Mouse (Mus musculus) neural tube, embryonic 15.5 days (tissue): ENCODE results near the gene Osbpl11. TPM values are rescaled to one million over a fixed set of nuclear protein-coding genes. Genes with fewer than 3 reads are reported as not detected.
A peak's percentile ranks its signal among the peaks of the same experiment; 100 is the strongest.

Source experiments
- ATAC-seq: fragments of 200-750 bp; cut with Nextera tagmentation; 2 replicates; pipeline ENCODE4 v1.8.0; 2017; ENCODE audit warnings: mild to moderate bottlenecking, moderate TSS enrichment, moderate library complexity; ENCODE audit not compliant: low FRiP score
- H3K27ac ChIP-seq: fragments of 300-500 bp; sonication (generic); replicated peaks from 2 replicates; pipeline ENCODE4 v1.5.1; 2015; ENCODE audit warnings: mild to moderate bottlenecking, inconsistent platforms
- H3K27me3 ChIP-seq: fragments of 300-500 bp; sonication (generic); replicated peaks from 2 replicates; pipeline ENCODE4 v1.6.1; 2015; ENCODE audit warnings: inconsistent platforms
- H3K36me3 ChIP-seq: fragments of 300-500 bp; sonication (generic); 2 replicates; pipeline ENCODE4 v1.6.1; 2015; ENCODE audit warnings: inconsistent platforms
- H3K4me1 ChIP-seq: fragments of 300-500 bp; sonication (generic); 2 replicates; pipeline ENCODE4 v1.6.1; 2015; ENCODE audit warnings: inconsistent platforms
- H3K4me2 ChIP-seq: fragments of 300-500 bp; sonication (generic); 2 replicates; pipeline ENCODE4 v1.6.1; 2015; ENCODE audit warnings: inconsistent platforms, mild to moderate bottlenecking, moderate library complexity
- H3K4me3 ChIP-seq: fragments of 300-500 bp; sonication (generic); replicated peaks from 2 replicates; pipeline ENCODE4 v1.5.1; 2015; ENCODE audit warnings: mild to moderate bottlenecking, inconsistent platforms
- H3K9ac ChIP-seq: fragments of 300-500 bp; sonication (generic); replicated peaks from 2 replicates; pipeline ENCODE4 v1.6.1; 2015; ENCODE audit warnings: mild to moderate bottlenecking, inconsistent platforms
- H3K9me3 ChIP-seq: fragments of 300-500 bp; sonication (generic); replicated peaks from 2 replicates; pipeline ENCODE4 v1.6.1; 2016; ENCODE audit warnings: inconsistent platforms
- WGBS: fragments of 180-500 bp; shearing (Covaris S2); methylation state at CpG from one replicate; pipeline ENCODE4 v1.1.7; 2015; ENCODE audit warnings: mixed read lengths; 5-methylcytosine and 5-hydroxymethylcytosine counted together
- polyA plus RNA-seq: library from polyadenylated mRNA; unstranded; fragments of >200 nt; fragmentation: Nextera tagmentation; extraction: Ambion mirVana; gene quantifications from 2 replicates; pipeline ENCODE4 v1.2.1, GENCODE M21; 2015

Osbpl11 gene
- polyA plus RNA-seq, 1 experiment from 2014 or later, result 16.2 TPM

- Histone ChIP-seq H3K9ac (no peak overlapping the region), H3K27me3 (no peaks in the 10 kb centered on the region), H3K9me3 (no peaks in the 10 kb centered on the region), H3K4me3 (no peak overlapping the region), H3K27ac (no peak overlapping the region), H3K36me3 (peaks cover 19% of the 10 kb centered on the region), H3K4me2 (no peak overlapping the region), H3K4me1 (peaks cover 8% of the 10 kb centered on the region)
- ATAC-seq, result no peak
- 74% methylated on average over 2 of the region's 2 CpGs for WGBS
These were observed 62.1 kb downstream of the Osbpl11 start for GRCm38 (mm10) chr16:33247006-33247405.

DNA sequence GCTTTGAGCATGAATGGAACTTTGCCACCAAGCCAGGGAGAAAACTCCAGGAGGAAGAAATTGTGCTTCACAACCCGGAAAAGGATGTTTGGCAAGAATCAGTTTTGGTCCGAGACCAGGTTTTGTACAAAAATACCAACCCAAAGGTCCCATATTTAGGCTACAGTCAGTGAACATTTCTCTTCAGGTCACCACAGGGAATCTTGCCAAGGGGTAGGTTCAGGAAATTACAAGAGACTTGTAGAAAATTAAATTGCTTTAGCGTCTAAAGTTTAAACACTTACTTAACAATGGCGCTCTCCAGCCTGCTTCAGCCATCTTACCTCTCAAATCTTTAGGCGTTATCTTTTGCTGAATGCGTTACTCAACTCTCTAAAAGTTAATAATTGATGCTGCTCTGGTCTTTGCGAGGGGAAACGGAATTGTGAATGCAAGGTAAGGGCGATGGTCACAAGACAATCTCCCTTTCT, 65.8 kb downstream of the Osbpl11 start:
- Histone ChIP-seq H3K36me3 (no peaks in the 10 kb centered on the region), H3K9me3 (no peaks in the 10 kb centered on the region), H3K9ac (peak overlapping the region; percentile 93), H3K4me2 (peak overlapping the region; percentile 65), H3K4me1 (peaks cover 24% of the 10 kb centered on the region), H3K27ac (peak overlapping the region; percentile 85), H3K4me3 (peak overlapping the region; percentile 95), H3K27me3 (no peaks in the 10 kb centered on the region)
- ATAC-seq, result no peak
- 16% methylated on average over 9 of the region's 9 CpGs for WGBS

DNA sequence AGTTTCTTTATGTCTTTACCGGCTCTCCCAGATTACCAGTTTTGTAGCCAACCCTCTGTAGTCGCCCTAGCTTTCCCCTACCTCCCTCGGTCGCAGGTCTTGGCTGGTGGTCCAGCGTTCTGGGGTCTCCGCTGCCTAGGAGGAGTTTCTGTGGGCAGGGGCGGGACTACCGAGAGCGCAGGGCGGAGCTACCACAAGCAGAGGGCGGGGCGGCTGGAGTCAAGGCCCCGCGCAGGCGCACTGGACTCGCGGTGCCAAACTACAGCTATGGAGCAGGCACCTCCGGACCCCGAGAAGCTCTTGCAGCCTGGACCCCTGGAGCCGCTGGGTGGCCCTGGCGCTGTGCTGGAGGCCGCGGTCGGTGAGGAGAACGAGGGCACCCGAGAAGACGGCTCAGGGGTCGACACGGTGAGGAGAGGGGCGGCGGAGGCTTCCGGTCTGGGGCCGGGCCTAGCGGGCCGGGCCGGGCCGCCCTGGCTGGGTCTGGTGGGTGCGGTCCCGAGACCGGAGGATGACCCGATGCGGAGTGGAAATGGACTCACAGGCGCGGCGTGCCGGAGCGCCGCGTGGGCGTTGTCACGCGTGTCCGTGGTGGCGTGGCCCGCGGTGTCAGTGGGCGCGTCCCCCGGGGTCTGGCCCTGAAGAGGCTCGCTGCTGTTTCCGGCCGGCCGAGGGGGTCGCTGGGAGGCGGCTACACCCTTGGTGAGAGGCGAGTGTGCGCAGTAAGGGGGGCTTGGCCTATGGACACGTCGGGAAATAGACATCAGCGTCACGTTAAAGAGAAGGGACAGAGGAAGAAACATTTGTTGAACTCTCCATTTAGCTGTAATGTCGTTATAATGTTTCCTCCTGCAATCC, 66.6 kb downstream of the Osbpl11 start, which contains the start of gene Snx4:
TSS of gene Snx4 (plus strand) at position 249 of the 858 bp plus-strand sequence.
- no peaks in the 10 kb centered on the region for H3K9me3 ChIP-seq
- under 1% methylated on average over 71 of the region's 72 CpGs for WGBS
- H3K4me3 ChIP-seq, result peak within 1 kb of the TSS; percentile 95
- H3K36me3 ChIP-seq, result no peaks in the 10 kb centered on the region
- no peaks in the 10 kb centered on the region for H3K27me3 ChIP-seq
- H3K4me2 ChIP-seq, result peak within 1 kb of the TSS; percentile 65
- peak within 1 kb of the TSS; percentile 85 for H3K27ac ChIP-seq
- peak; percentile 96 for ATAC-seq
- H3K4me1 ChIP-seq, result peaks cover 24% of the 10 kb centered on the region
- H3K9ac ChIP-seq, result peak within 1 kb of the TSS; percentile 93

GRCm38 (mm10) chr16:33255601-33256000, 70.7 kb downstream of the Osbpl11 start:
- no peak for ATAC-seq
- Histone ChIP-seq H3K9ac (no peak overlapping the region), H3K4me1 (peaks cover 20% of the 10 kb centered on the region), H3K4me3 (no peak overlapping the region), H3K36me3 (no peaks in the 10 kb centered on the region), H3K27ac (no peak overlapping the region), H3K4me2 (no peak overlapping the region), H3K27me3 (no peaks in the 10 kb centered on the region), H3K9me3 (no peaks in the 10 kb centered on the region)
- WGBS, result 82% methylated on average over 7 of the region's 7 CpGs

GRCm38 (mm10) chr16:33258530-33258929, 73.7 kb downstream of the Osbpl11 start:
- no peaks in the 10 kb centered on the region for H3K27me3 ChIP-seq
- 87% methylated on average over 2 of the region's 2 CpGs for WGBS
- H3K9ac ChIP-seq, result no peak overlapping the region
- no peak overlapping the region for H3K4me2 ChIP-seq
- H3K27ac ChIP-seq, result no peak overlapping the region
- peaks cover 4% of the 10 kb centered on the region for H3K4me1 ChIP-seq
- H3K9me3 ChIP-seq, result no peaks in the 10 kb centered on the region
- H3K36me3 ChIP-seq, result no peaks in the 10 kb centered on the region
- no peak overlapping the region for H3K4me3 ChIP-seq
- no peak for ATAC-seq

DNA sequence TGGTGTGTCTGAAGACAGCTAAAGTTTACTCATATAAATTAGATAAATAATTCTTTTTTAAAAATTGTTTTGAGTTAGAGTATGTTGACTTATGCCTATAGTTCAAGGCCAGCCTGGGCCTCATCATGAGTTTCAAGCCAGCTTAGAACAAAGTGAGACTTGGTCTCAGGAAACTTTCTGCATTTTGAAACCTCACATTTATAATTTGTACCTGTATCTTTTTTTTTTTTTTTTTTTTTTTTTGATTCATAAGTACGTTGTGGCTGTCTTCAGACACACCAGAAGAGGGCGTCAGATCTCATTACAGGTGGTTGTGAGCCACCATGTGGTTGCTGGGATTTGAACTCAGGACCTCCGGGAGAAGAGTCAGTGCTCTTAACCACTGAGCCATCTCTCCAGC, 75.0 kb downstream of the Osbpl11 start:
- 85% methylated on average over 3 of the region's 3 CpGs for WGBS
- H3K4me1 ChIP-seq, result no peaks in the 10 kb centered on the region; the same call in 1 of the 2 replicates
- H3K4me2 ChIP-seq, result no peak overlapping the region
- no peak for ATAC-seq
- no peaks in the 10 kb centered on the region for H3K27me3 ChIP-seq
- H3K36me3 ChIP-seq, result peaks cover 6% of the 10 kb centered on the region; the same call in 1 of the 2 replicates
- no peak overlapping the region for H3K27ac ChIP-seq
- H3K9me3 ChIP-seq, result no peaks in the 10 kb centered on the region
- no peak overlapping the region for H3K4me3 ChIP-seq
- H3K9ac ChIP-seq, result no peak overlapping the region

GRCm38 (mm10) chr16:33260825-33261224, 76.0 kb downstream of the Osbpl11 start:
- no peak for ATAC-seq

DNA sequence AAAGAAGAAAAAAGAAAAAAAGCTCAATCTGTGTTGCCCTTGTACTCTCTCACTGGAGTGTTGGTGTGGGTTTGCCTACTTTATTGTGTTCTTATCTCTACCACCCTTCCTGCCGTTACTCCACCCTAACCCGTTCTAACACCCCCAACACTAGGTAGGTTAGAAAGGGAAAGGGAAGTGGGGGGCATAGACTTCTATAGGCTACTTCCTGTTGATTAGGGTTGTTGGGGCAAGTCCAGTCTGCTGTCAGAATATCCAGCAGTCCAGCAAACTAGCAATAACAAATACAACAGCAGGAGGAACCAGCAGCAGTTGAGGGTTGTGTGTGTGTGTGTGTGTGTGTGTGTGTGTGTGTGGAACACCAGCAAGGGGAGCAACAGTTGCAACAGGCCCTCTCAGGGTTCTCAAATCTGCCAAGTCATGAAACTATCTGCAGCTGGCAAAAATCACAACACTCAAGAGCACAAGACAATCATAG, 76.8 kb downstream of the Osbpl11 start:
- WGBS, result 86% methylated on average over 2 of the region's 2 CpGs
- Histone ChIP-seq H3K27me3 (no peaks in the 10 kb centered on the region), H3K27ac (no peak overlapping the region), H3K36me3 (peaks cover 23% of the 10 kb centered on the region), H3K4me1 (no peaks in the 10 kb centered on the region; the same call in 1 of the 2 replicates), H3K9ac (no peak overlapping the region), H3K4me3 (no peak overlapping the region), H3K4me2 (no peak overlapping the region), H3K9me3 (no peaks in the 10 kb centered on the region)
- ATAC-seq, result no peak

More at GRCm38 (mm10) chr16:33260825-33261224, 76.0 kb downstream of the Osbpl11 start:
- Histone ChIP-seq H3K4me2 (no peak overlapping the region), H3K4me1 (no peaks in the 10 kb centered on the region; the same call in 1 of the 2 replicates), H3K36me3 (peaks cover 16% of the 10 kb centered on the region), H3K9me3 (no peaks in the 10 kb centered on the region), H3K4me3 (no peak overlapping the region), H3K9ac (no peak overlapping the region), H3K27me3 (no peaks in the 10 kb centered on the region), H3K27ac (no peak overlapping the region)
- 96% methylated on average over 8 of the region's 8 CpGs for WGBS

GRCm38 (mm10) chr16:33262096-33262495, 77.2 kb downstream of the Osbpl11 start:
- WGBS, result 100% methylated on average over 1 of the region's 1 CpGs
- H3K4me1 ChIP-seq, result no peaks in the 10 kb centered on the region; the same call in 1 of the 2 replicates
- no peak overlapping the region for H3K4me3 ChIP-seq
- peaks cover 25% of the 10 kb centered on the region for H3K36me3 ChIP-seq
- H3K9ac ChIP-seq, result no peak overlapping the region
- no peak for ATAC-seq
- no peak overlapping the region for H3K4me2 ChIP-seq
- no peaks in the 10 kb centered on the region for H3K27me3 ChIP-seq
- no peaks in the 10 kb centered on the region for H3K9me3 ChIP-seq
- no peak overlapping the region for H3K27ac ChIP-seq

DNA sequence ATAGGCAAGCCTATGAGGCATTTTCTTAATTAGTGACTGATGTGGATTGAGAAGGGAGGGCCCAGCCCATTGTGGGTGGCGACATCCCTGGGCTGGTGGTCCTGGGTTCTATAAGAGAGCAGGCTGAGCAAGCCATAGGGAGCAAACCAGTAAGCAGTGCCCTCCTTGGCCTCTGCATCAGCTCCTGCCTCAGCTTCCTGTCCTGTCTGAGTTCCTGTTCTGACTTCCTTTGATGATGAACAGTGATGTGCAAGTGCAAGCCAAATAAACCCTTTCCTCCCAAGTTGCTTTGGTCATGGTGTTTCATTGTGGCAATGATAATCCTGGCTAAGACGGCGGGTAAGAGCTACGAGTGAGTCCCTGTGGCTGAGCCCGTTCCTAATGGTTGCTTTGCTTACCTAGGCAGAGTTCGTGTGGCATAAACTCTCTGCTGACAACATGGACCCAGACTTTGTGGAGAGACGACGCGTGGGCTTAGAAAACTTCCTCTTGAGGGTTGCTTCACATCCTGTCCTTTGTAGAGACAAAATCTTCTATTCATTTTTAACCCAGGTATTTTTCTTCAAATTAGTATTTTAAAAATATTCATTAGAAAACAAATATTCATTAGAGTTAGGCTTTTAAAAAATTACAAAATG, 82.9 kb downstream of the Osbpl11 start:
- Histone ChIP-seq H3K36me3 (peaks cover 55% of the 10 kb centered on the region), H3K4me2 (no peak overlapping the region), H3K27ac (no peak overlapping the region), H3K4me1 (no peaks in the 10 kb centered on the region), H3K9me3 (no peaks in the 10 kb centered on the region), H3K27me3 (no peaks in the 10 kb centered on the region), H3K4me3 (no peak overlapping the region), H3K9ac (no peak overlapping the region)
- no peak for ATAC-seq
- 93% methylated on average over 9 of the region's 9 CpGs for WGBS

DNA sequence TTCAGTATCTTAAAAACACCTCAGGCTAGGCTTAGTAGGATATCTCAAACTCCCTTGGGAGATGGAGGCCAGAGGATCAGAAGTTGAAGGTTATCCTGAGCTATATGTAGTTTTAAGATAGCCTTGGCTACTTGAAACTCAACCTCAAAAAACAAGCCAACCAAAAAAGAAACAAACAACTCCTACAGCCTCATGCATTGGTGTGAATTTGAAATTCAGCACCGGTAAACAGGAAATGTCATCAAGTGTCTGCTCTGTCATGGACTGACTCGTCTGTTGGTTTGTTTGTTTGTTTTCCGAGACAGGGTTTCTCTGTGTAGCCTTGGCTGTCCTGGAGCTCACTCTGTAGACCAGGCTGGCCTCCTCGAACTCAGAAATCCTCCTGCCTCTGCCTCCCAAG, 87.0 kb downstream of the Osbpl11 start:
- 96% methylated on average over 4 of the region's 4 CpGs for WGBS
- Histone ChIP-seq H3K9ac (no peak overlapping the region), H3K27me3 (no peaks in the 10 kb centered on the region), H3K4me3 (no peak overlapping the region), H3K36me3 (peaks cover 45% of the 10 kb centered on the region), H3K9me3 (no peaks in the 10 kb centered on the region), H3K4me1 (no peaks in the 10 kb centered on the region), H3K27ac (no peak overlapping the region), H3K4me2 (no peak overlapping the region)
- no peak for ATAC-seq
